Mouse (Mus musculus): ENCODE measurements around the gene Zbtb7a.
A peak's percentile ranks its signal among the peaks of the same experiment; 100 is the strongest.

DNA sequence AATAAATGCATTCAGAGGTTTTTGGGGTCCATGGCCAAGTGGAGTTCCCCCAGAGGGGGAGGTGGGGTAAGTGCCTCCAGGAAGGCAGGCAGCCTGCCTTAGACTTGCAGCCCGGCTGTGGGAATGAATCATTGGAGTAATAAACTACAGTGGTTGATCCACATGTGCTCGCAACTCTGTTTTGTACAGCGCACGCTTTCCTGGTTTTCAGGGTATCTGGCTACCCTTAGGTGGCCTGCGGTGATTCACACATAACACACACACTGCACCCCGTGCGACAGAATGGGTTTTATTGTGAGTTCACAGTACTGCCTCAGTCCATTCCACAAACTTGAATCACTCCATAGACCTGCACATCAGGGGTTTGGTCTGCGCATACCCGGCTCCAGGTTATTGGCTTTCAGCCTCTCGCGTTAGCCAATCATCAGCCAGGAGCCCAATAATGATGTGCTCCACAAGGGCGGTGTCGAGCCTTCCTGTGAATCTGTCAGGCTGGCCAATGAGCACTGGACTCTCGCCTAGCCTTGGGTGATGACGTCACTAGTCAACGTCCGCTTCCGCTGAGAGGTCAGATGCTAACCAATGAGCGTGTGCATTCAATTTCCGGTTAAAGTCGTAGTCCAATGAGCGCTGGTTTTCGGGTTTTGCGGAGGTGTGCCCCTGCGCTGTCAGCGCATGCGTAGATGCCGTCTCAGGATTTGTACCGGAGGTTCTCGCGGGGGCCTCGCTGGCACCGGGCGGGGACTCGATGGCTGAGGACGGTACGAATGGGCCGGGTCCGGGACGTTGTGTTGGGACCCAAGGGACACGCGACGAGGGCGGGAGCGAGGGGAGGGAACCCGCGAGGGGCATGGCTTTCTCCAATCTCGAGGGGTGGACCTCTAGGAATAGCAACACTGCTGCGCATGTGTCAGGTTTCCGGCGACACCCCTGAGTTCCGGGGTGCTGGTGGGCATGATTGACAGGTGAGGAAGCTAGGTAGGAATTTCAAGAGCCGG is 47.6 kb downstream of the Zbtb7a start, which contains the start of gene Dapk3:
- TF ChIP-seq CTCF (IDR thresholded peaks at IDR 0.05; ENCODE audit: low read depth) (no peak), EP300 (IDR thresholded peaks at IDR 0.05; ENCODE audit: low read depth) (peak; percentile 90)

All from heart, postnatal 0 days (tissue).